Mouse (Mus musculus) bone marrow, adult 2 months (tissue): ENCODE measurements around the gene Relb. TPM values are rescaled to one million over a fixed set of nuclear protein-coding genes. Genes with fewer than 3 reads are reported as not detected.

Source experiments
- H3K27ac ChIP-seq: fragments of 200-500 bp; 2 replicates; pipeline ENCODE4 v1.5.1; 2012; ENCODE audit warnings: low read depth, mild to moderate bottlenecking, control low read depth, inconsistent platforms, low read length; ENCODE audit not compliant: control insufficient read depth, poor library complexity, insufficient read depth
- H3K4me1 ChIP-seq: fragments of 200-500 bp; 2 replicates; pipeline ENCODE4 v1.6.1; 2011; ENCODE audit warnings: low read length; ENCODE audit not compliant: control insufficient read depth, insufficient read depth
- H3K4me3 ChIP-seq: fragments of 200-500 bp; replicated peaks from 2 replicates; pipeline ENCODE3; 2011; ENCODE audit warnings: mild to moderate bottlenecking, low read depth, low read length, control low read depth; ENCODE audit not compliant: control insufficient read depth
- CTCF ChIP-seq: fragments of 200-500 bp; IDR thresholded peaks from 2 replicates; pipeline ENCODE4 v1.5.1; 2011; ENCODE audit warnings: low read length, control low read depth; ENCODE audit not compliant: control insufficient read depth, insufficient read depth
- POLR2A ChIP-seq: fragments of 200-500 bp; IDR thresholded peaks from 2 replicates; pipeline ENCODE4 v1.6.1; 2011; ENCODE audit warnings: low read depth, mild to moderate bottlenecking, control low read depth, low read length, borderline replicate concordance; ENCODE audit not compliant: control insufficient read depth
- WGBS: fragments of 180-500 bp; shearing (Covaris S2); methylation state at CpG from one replicate; pipeline ENCODE4 v1.1.7; 2018; 5-methylcytosine and 5-hydroxymethylcytosine counted together
- polyA plus RNA-seq: library from polyadenylated mRNA; stranded (reverse); fragments of >200 nt; gene quantifications from 2 replicates; pipeline ENCODE4 v1.2.4, GENCODE M21; 2011; ENCODE audit warnings: low replicate concordance; ENCODE audit not compliant: missing spikeins, insufficient read depth, insufficient read length

Relb gene
- polyA plus RNA-seq, 1 experiment = 12.0 TPM

DNA sequence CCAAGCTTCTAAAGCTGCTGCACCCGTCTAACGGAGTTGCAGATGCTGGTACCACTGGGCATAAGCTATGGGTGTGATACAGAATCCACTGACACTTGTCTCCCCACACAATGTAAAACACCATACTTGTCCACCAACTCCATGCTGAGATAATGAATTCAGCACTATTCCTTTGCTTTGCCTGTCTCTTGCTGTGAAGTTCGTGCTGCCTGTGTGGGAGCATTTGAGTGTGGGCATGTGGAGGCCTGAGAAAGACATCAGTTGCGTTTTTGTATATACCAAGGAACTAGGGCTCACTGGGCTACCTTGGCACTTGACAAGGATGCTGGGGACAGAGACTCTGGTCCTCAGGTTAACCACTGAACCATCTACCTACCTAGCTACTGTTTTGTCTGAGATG lies 12.0 kb upstream of the Relb start:
- no peaks in the 10 kb centered on the region for H3K4me1 ChIP-seq
- TF ChIP-seq POLR2A (no peak), CTCF (no peak)
- no peak overlapping the region for H3K4me3 ChIP-seq
- WGBS = 88% methylated on average over 4 of the region's 4 CpGs
- H3K27ac ChIP-seq = no peak overlapping the region

DNA sequence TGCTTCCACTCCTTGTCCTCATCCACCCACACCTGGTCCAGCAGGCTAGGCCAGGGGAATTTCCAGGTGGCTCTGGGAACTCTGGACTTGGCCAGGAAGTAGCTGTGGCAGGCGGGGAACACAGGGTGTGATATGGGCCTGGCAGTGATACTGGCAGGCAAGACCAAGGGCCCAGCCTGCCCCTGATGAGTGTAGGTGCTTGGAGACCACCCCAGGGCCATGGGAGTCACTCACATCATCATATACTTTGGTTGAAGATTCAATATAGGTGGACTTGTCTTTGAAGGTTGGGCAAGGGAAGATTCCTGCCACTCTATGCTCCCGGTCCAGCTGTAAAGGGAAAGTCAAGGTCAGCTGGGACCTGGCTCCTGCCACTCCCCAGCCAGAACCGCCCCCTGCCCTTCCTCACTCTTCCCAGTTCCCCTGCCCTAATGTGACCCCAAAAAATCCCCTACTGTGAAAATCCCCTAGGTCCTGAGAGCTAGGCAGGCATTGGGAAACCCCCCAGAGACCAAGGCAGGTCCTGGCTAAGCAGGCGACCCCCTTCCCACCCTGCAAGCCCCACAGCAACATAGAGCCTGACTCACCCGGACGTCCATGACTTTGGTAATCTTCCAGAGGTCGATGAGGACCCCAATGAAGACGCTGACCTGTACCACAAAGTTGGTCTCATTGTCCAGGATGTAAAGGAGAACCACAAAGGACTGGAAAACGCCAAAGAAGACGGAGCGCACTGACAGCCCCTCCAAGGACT lies 6.0 kb upstream of the Relb start:
- WGBS = 83% methylated on average over 11 of the region's 11 CpGs
- no peak overlapping the region for H3K27ac ChIP-seq
- TF ChIP-seq CTCF (no peak), POLR2A (no peak)
- no peak overlapping the region for H3K4me3 ChIP-seq
- H3K4me1 ChIP-seq = peaks cover 1% of the 10 kb centered on the region; the same call in 1 of the 2 replicates

DNA sequence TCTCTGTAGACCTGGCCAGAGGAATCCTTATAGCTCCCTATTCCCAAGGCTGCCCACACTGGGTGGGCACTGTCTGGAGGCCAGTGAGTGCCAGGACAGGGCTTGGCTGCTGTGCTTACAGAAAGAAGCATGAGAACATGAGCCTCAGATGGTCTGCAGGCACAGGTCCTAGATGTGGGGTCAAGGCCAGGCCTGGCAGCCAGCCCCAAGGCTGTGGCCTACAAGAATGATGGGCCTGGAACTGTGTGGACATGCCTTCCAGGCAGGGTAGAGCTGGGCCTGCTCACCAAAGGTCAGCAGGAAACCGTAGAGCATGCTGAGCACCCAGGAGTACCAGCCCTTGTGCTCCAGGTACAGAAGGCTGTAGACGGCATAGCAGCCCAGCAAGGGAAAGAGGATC lies 5.4 kb upstream of the Relb start:
- H3K4me1 ChIP-seq = peaks cover 3% of the 10 kb centered on the region; the same call in 1 of the 2 replicates
- H3K27ac ChIP-seq = no peak overlapping the region
- TF ChIP-seq POLR2A = no peak
- no peak for TF ChIP-seq CTCF
- H3K4me3 ChIP-seq = no peak overlapping the region
- 95% methylated on average over 2 of the region's 2 CpGs for WGBS

DNA sequence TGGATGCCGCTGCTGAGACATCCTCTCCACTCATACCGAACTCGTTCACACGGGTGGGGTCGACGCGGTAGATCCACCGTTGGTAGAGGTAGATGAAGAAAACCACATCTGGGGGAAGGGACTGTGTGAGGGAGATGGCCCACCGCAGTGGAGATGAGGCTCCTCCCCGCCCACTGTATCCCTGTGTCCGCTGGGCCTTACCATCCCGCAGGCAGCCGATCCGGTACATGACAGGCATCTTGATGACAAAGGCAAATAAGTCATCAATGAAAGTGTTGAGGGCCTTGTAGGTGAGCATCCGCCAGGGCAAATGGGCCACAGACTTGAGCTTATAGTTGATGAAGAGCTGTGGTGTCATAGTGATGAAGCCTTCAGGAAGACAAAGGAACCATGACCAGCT lies 4.6 kb upstream of the Relb start:
- H3K4me1 ChIP-seq = peaks cover 3% of the 10 kb centered on the region; the same call in 1 of the 2 replicates
- H3K4me3 ChIP-seq = no peak overlapping the region
- no peak for TF ChIP-seq CTCF
- H3K27ac ChIP-seq = no peak overlapping the region; the same call in 1 of the 2 replicates
- 86% methylated on average over 15 of the region's 15 CpGs for WGBS

DNA sequence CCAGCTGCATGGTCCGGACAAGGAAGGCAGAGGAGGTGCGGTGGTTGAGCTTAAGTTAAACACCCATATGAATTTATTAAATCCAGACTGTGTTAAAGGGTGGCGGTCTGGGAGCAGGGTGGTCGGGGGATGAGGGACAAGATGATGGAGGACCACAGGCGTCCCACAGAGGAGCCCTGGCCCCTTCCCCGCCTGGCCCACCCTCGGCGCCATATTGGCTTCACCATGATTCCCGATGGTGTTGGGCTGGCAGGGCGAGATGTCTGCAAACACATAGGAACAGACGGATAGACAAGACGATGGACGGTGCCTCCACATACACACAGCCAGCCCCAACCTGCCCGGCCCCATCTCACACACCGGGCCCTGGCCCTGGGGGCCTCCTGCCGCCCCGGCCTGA lies 4.0 kb upstream of the Relb start:
- peaks cover 3% of the 10 kb centered on the region; the same call in 1 of the 2 replicates for H3K4me1 ChIP-seq
- H3K4me3 ChIP-seq = no peak overlapping the region
- no peak overlapping the region for H3K27ac ChIP-seq
- WGBS = 91% methylated on average over 17 of the region's 17 CpGs
- TF ChIP-seq POLR2A = no peak
- no peak for TF ChIP-seq CTCF

DNA sequence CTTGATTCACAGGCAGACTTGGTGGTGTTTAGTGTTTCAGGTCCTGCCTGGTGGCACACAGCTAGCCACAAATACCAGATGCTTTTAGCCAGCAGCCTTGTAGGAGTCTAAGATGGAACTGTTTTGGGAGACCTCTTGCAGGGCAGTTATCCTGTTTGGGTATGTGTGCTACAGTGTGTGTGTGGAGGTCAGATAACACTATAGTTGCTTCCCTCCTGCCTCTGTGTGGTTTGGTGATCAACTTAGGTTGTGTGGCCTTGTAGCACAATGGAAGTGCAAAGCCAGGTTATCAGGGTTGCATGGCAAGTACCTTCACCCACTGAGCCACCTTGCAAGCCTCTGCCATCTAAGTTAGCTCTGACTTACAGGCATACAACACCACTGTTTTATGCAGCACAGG lies 3.5 kb upstream of the Relb start:
- no peak overlapping the region for H3K4me3 ChIP-seq
- H3K27ac ChIP-seq = no peak overlapping the region
- TF ChIP-seq CTCF (no peak), POLR2A (no peak)
- H3K4me1 ChIP-seq = peaks cover 3% of the 10 kb centered on the region; the same call in 1 of the 2 replicates

DNA sequence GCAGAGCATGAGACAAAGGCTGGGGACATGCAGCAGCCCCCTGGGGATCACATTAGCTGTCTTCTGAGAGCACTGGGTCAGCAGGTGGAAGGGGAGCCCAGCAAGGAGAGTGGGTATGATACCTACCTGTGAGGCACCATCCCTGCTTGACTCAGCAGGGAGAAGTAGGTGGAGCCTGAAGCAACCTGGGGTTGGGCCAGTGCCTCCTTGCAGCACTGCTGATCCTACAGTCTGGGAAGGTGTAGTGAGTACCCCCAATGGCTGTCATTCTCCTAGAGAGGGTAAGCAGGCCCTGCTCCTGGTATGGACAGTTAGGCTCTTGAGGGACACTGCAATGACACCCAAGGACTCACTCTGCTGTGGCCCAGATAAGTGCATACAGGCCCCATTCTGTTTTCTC lies 3.0 kb upstream of the Relb start:
- TF ChIP-seq POLR2A = no peak
- TF ChIP-seq CTCF = no peak
- H3K27ac ChIP-seq = no peak overlapping the region
- H3K4me1 ChIP-seq = peaks cover 3% of the 10 kb centered on the region; the same call in 1 of the 2 replicates
- H3K4me3 ChIP-seq = no peak overlapping the region

DNA sequence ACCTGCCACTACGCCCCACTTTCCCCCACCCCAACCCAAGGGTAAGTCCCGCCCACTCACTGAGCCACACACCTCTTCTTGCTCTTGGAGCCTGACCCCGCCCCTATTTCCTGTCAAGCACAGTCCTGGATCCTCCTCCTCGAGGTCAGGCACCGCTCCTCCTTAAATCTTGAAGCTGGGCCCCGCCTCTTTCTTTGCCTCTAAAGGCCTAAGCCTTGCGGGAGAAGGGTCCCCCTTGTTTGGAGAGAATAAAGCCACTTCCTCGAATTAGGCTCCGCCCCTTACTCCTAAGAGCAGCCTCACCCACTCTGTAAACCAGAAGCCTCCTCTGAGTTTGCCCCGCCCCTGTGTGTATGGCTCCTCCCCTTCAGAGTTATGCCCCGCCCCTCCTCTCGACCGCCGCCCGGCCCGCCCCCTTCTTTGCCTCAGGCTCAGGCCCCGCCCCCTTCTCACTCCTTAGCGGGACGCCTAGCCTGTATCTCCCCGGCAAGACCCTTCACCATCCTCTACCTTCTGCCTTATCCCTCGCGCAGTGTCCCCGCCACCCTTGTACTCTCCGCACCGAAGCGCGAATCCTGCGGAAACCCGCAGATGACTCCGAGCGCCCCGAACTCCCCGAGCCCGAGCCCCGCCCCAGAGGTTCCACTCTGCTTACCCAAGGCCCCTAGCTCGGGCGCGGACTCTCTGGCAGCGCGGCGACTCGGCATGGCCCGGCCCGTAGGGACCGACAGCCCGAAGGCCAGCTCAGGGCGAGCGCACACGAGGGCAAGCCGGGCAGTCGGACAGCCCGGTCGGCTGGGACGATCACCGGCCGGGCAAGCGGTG lies 490 bp downstream of the Relb start:
- peaks cover 3% of the 10 kb centered on the region; the same call in 1 of the 2 replicates for H3K4me1 ChIP-seq
- H3K27ac ChIP-seq = peak overlapping the region; percentile 97
- 1% methylated on average over 57 of the region's 57 CpGs for WGBS
- H3K4me3 ChIP-seq = peak overlapping the region; percentile 85
- TF ChIP-seq CTCF = no peak
- 0 out of 2 replicates have a peak, but pooled peaks have one; percentile 29 for TF ChIP-seq POLR2A

DNA sequence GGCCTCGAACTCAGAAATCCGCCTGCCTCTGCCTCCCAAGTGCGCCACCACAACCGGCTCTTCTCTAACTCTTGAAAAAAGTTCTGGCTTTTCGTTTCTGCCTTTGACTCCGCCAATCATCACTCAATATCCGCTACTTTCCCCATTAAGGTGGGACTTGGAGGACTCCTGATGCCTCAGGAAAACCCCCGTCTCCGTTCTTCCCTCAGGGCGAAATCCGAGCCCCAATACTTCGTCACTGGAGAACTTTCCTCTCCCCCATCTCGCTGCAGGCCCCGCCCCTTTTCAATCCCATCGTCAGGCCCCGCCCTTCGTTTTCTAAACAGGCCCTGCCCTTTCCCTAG lies 1.1 kb downstream of the Relb start:
- WGBS = 5% methylated on average over 17 of the region's 17 CpGs
- TF ChIP-seq POLR2A = no peak
- no peak for TF ChIP-seq CTCF
- H3K4me1 ChIP-seq = peaks cover 3% of the 10 kb centered on the region; the same call in 1 of the 2 replicates
- H3K27ac ChIP-seq = peak overlapping the region; percentile 17
- H3K4me3 ChIP-seq = peak overlapping the region; percentile 52
